In the genomic region with DNA sequence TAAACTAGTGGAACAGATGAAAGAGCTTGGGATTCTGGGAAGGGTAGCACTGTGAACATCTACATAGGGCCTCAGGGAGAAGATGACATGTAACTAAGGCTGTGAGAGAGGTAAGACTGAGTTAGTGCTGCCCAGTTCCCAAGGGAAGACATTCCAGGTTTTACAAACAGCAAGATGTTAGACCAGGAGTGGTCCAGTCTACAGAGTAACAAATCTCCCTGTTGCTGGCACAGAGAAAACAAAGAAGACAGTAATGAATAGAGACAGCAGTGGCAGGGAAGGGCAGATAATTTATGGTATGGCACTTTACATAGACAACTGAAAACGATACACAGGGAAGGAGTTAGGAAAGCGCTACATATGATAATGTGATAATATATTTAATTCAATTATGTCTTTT, we compare ENCODE assay signal across 30 mouse cellular contexts. TPM values are rescaled to one million over a fixed set of nuclear protein-coding genes. Genes with fewer than 3 reads are reported as not detected.
DNase-seq lines count a peak whose midpoint lies in the region; ATAC-seq lines count a peak whose summit lies in the region.
"Had no signal": no experiment of that assay in that cellular context is flagged by ENCODE, and none has a peak within 500 bp of the region (broad histone marks: within the 10 kb centered on the region; RNA-seq: fewer than 3 reads in every experiment).

No protein-coding gene starts in this region.

- H3K4me3 ChIP-seq in kidney, embryonic 16.5 days (ENCODE audit: low read length) = no peak overlapping the region
- H3K4me3 ChIP-seq in neural tube, embryonic 13.5 days = no peak overlapping the region
- H3K4me3 ChIP-seq: embryonic facial prominence, embryonic 13.5 days; forebrain, embryonic 10.5 days; forebrain, embryonic 15.5 days; heart, embryonic 10.5 days; heart, embryonic 15.5 days; hindbrain, embryonic 12.5 days; left cerebral cortex, adult 2 months; limb, embryonic 13.5 days; lung, embryonic 15.5 days; midbrain, embryonic 13.5 days had no signal

- no peak overlapping the region for H3K27ac ChIP-seq in kidney, embryonic 16.5 days (ENCODE audit: low read length)
- H3K27ac ChIP-seq in neural tube, embryonic 13.5 days (replicated peaks) = 0 out of 2 replicates have a peak overlapping the region, but pooled peaks have one; percentile 2
- H3K27ac ChIP-seq: embryonic facial prominence, embryonic 13.5 days; forebrain, embryonic 10.5 days; forebrain, embryonic 15.5 days; heart, embryonic 10.5 days; heart, embryonic 15.5 days; hindbrain, embryonic 12.5 days; hindbrain, postnatal 0 days; left cerebral cortex, adult 2 months; limb, embryonic 13.5 days; lung, embryonic 15.5 days; midbrain, embryonic 13.5 days; stomach, postnatal 0 days had no signal

- H3K9ac ChIP-seq in kidney, embryonic 16.5 days (replicated peaks; ENCODE audit: low read length) = no peak overlapping the region
- H3K9ac ChIP-seq in neural tube, embryonic 13.5 days = no peak overlapping the region
- H3K9ac ChIP-seq: embryonic facial prominence, embryonic 13.5 days; forebrain, embryonic 15.5 days; heart, embryonic 15.5 days; hindbrain, embryonic 12.5 days; limb, embryonic 13.5 days; lung, embryonic 15.5 days; midbrain, embryonic 13.5 days had no signal

- no peak overlapping the region for H3K4me2 ChIP-seq in kidney, embryonic 16.5 days (replicated peaks; ENCODE audit: low read depth, low read length)
- H3K4me2 ChIP-seq in neural tube, embryonic 13.5 days = no peak overlapping the region
- H3K4me2 ChIP-seq: embryonic facial prominence, embryonic 13.5 days; forebrain, embryonic 15.5 days; heart, embryonic 15.5 days; hindbrain, embryonic 12.5 days; limb, embryonic 13.5 days; liver, embryonic 11.5 days; lung, embryonic 15.5 days; midbrain, embryonic 13.5 days had no signal

- 17% methylated on average over 2 of the region's 2 CpGs for WGBS in kidney, embryonic 16.5 days
- WGBS in neural tube, embryonic 13.5 days = 17% methylated on average over 2 of the region's 2 CpGs

- no peaks in the 10 kb centered on the region for H3K9me3 ChIP-seq in kidney, embryonic 16.5 days (ENCODE audit: low read length)
- no peaks in the 10 kb centered on the region for H3K9me3 ChIP-seq in neural tube, embryonic 13.5 days
- H3K9me3 ChIP-seq: embryonic facial prominence, embryonic 13.5 days; forebrain, embryonic 10.5 days; forebrain, embryonic 15.5 days; heart, embryonic 10.5 days; heart, embryonic 15.5 days; hindbrain, embryonic 12.5 days; limb, embryonic 13.5 days; lung, embryonic 15.5 days; midbrain, embryonic 13.5 days had no signal

- no peaks in the 10 kb centered on the region for H3K4me1 ChIP-seq in kidney, embryonic 16.5 days (ENCODE audit: insufficient read depth, low read length)
- H3K4me1 ChIP-seq in neural tube, embryonic 13.5 days (replicated peaks) = peaks cover 10% of the 10 kb centered on the region
- H3K4me1 ChIP-seq: embryonic facial prominence, embryonic 13.5 days; forebrain, embryonic 15.5 days; heart, embryonic 10.5 days; heart, embryonic 15.5 days; hindbrain, embryonic 12.5 days; limb, embryonic 13.5 days; lung, embryonic 15.5 days; midbrain, embryonic 13.5 days had no signal

- no peak for DNase-seq in kidney, postnatal 10 days
- peak; percentile 23 for DNase-seq in embryo, embryonic 10.5 days (ENCODE audit: low spot score)
- no peak for DNase-seq in adrenal gland, adult (ENCODE audit: inconsistent age in 2 of 2, low spot score in 1 of 2)
- no peak for DNase-seq in right cerebral cortex, postnatal 10 days (ENCODE audit: low spot score in 2 of 2)
- no peak for DNase-seq in testis, postnatal 14 days (ENCODE audit: low spot score)
- DNase-seq: adrenal gland, postnatal 25 days; cerebellum, adult 18-20 months; gastrocnemius, postnatal 25 days; heart, adult 11 months; kidney, adult 9 months; right cerebral cortex, adult 18-20 months; right cerebral cortex, postnatal 4 days; thymus, adult 2 months; thymus, postnatal 36 days had no signal

- H3K27me3 ChIP-seq in kidney, embryonic 16.5 days (ENCODE audit: insufficient read depth, low read length) = no peaks in the 10 kb centered on the region
- H3K27me3 ChIP-seq in neural tube, embryonic 13.5 days = no peaks in the 10 kb centered on the region
- H3K27me3 ChIP-seq: embryonic facial prominence, embryonic 13.5 days; forebrain, embryonic 15.5 days; heart, embryonic 15.5 days; hindbrain, embryonic 12.5 days; limb, embryonic 13.5 days; lung, embryonic 15.5 days; midbrain, embryonic 13.5 days had no signal

- no peaks in the 10 kb centered on the region for H3K36me3 ChIP-seq in kidney, embryonic 16.5 days (ENCODE audit: insufficient read depth, low read length)
- no peaks in the 10 kb centered on the region for H3K36me3 ChIP-seq in neural tube, embryonic 13.5 days
- H3K36me3 ChIP-seq: embryonic facial prominence, embryonic 13.5 days; forebrain, embryonic 10.5 days; forebrain, embryonic 15.5 days; heart, embryonic 10.5 days; heart, embryonic 15.5 days; hindbrain, embryonic 12.5 days; limb, embryonic 13.5 days; lung, embryonic 15.5 days; midbrain, embryonic 13.5 days had no signal

- peak; percentile 91 for ATAC-seq in kidney, embryonic 16.5 days (ENCODE audit: low FRiP score, low TSS enrichment)
- peak; percentile 75 for ATAC-seq in neural tube, embryonic 13.5 days (ENCODE audit: low read depth)
- ATAC-seq: forebrain, embryonic 15.5 days; hindbrain, postnatal 0 days; intestine, embryonic 16.5 days; midbrain, embryonic 13.5 days had no signal

RNA-seq across cellular contexts. Expression of a gene that starts 19.1 kb away (rescaled TPM):
- 9.0 and 10.2 TPM in 2 replicates for polyA plus RNA-seq in kidney, embryonic 16.5 days (2015; fragmentation: Nextera tagmentation; extraction: Ambion mirVana)
- 44.9 and 47.4 TPM in 2 replicates for polyA plus RNA-seq in neural tube, embryonic 13.5 days (2015; fragmentation: Nextera tagmentation; extraction: Ambion mirVana)
